Mouse (Mus musculus) heart, postnatal 0 days (tissue): ENCODE measurements around the gene Polr1a. TPM values are rescaled to one million over a fixed set of nuclear protein-coding genes. Genes with fewer than 3 reads are reported as not detected.
A peak's percentile ranks its signal among the peaks of the same experiment; 100 is the strongest.

Experiments
- ATAC-seq: fragments of 200-750 bp; cut with Nextera tagmentation; 2 replicates; pipeline ENCODE4 v1.8.0; 2017; ENCODE audit warnings: low read depth, moderate number of reproducible peaks, moderate library complexity; ENCODE audit not compliant: insufficient read depth
- DNase-seq: peaks from one replicate; pipeline ENCODE4 v3.0.0-alpha.2; 2016; ENCODE audit warnings: low spot score
- H3K27ac ChIP-seq: fragments of 300-500 bp; sonication (generic); 2 replicates; pipeline ENCODE4 v1.5.1; 2014; ENCODE audit warnings: low read depth, mild to moderate bottlenecking
- H3K27me3 ChIP-seq: fragments of 300-500 bp; sonication (generic); 2 replicates; pipeline ENCODE4 v1.6.1; 2014; ENCODE audit warnings: low read length, mixed read lengths; ENCODE audit not compliant: control insufficient read depth, insufficient read depth
- H3K36me3 ChIP-seq: fragments of 300-500 bp; sonication (generic); replicated peaks from 2 replicates; pipeline ENCODE4 v1.6.1; 2014; ENCODE audit warnings: low read length, mixed read lengths; ENCODE audit not compliant: control insufficient read depth, insufficient read depth
- H3K4me1 ChIP-seq: fragments of 300-500 bp; sonication (generic); 2 replicates; pipeline ENCODE4 v1.6.1; 2014; ENCODE audit warnings: antibody characterized with exemption; ENCODE audit not compliant: control insufficient read depth, insufficient read depth
- H3K4me2 ChIP-seq: fragments of 300-500 bp; sonication (generic); 2 replicates; pipeline ENCODE4 v1.6.1; 2014; ENCODE audit warnings: low read depth, mild to moderate bottlenecking, low read length, moderate library complexity
- H3K4me3 ChIP-seq: fragments of 300-500 bp; sonication (generic); 2 replicates; pipeline ENCODE4 v1.5.1; 2014; ENCODE audit warnings: low read depth, low read length
- H3K9ac ChIP-seq: fragments of 300-500 bp; sonication (generic); replicated peaks from 2 replicates; pipeline ENCODE4 v1.6.1; 2014; ENCODE audit warnings: low read depth, low read length, mixed read lengths
- H3K9me3 ChIP-seq: fragments of 300-500 bp; sonication (generic); replicated peaks from 2 replicates; pipeline ENCODE4 v1.6.1; 2016; ENCODE audit warnings: low read length; ENCODE audit not compliant: control insufficient read depth
- CTCF ChIP-seq: IDR thresholded peaks from 2 replicates; pipeline ENCODE4 v1.5.1; 2016; ENCODE audit warnings: antibody characterized with exemption, control low read depth, low read depth
- EP300 ChIP-seq: IDR thresholded peaks from 2 replicates; pipeline ENCODE4 v1.6.1; 2016; ENCODE audit warnings: antibody characterized with exemption, low read depth
- WGBS: fragments of 180-500 bp; shearing (Covaris S2); extraction: QIAGEN DNeasy Blood & Tissue Kit; methylation state at CpG from one replicate; pipeline ENCODE4 v1.1.7; 2014; 5-methylcytosine and 5-hydroxymethylcytosine counted together
- polyA plus RNA-seq: library from polyadenylated mRNA; unstranded; fragments of >200 nt; fragmentation: Nextera tagmentation; extraction: Ambion mirVana; gene quantifications from 2 replicates; pipeline ENCODE4 v1.2.1, GENCODE M21; 2015
- total RNA-seq: library from RNA; depleted of rRNA; stranded (reverse); fragments of >200 nt; gene quantifications from 2 replicates; pipeline ENCODE4 v1.2.3, GENCODE M21; 2014; ENCODE audit warnings: low replicate concordance

Polr1a gene
- total and polyA plus RNA-seq, 2 experiments from 2014 or later = 17.8 to 32.0 TPM

DNA sequence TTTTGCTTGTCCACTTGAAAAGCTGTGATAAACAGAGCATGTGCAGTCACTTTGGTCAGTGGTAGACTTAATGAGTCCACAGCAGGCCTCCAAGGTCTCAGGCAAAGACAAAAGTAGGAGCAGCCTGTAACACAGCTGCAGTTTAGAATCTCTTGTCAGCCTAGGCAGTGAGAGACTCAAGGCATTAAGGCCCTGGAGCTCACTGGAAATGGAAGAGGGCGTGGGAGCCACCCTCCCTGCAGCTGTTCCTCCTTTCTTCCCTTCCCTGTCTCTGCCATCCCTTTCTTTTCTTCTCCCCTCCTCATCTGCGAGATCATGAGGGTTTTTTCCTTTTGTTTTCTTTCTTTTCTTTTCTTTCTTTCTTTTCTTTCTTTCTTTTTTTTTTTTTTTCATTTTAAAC lies 61.3 kb downstream of the Polr1a start:
- peak; percentile 64 for ATAC-seq
- Histone ChIP-seq H3K9ac (no peak overlapping the region), H3K27ac (peak overlapping the region; percentile 43; the same call in 1 of the 2 replicates), H3K9me3 (no peaks in the 10 kb centered on the region), H3K4me1 (peaks cover 5% of the 10 kb centered on the region; the same call in 1 of the 2 replicates), H3K27me3 (no peaks in the 10 kb centered on the region), H3K36me3 (peaks cover 79% of the 10 kb centered on the region), H3K4me2 (no peak overlapping the region), H3K4me3 (no peak overlapping the region)
- DNase-seq = no peak
- 75% methylated on average over 2 of the region's 2 CpGs for WGBS
- no peak for TF ChIP-seq CTCF
- no peak for TF ChIP-seq EP300

- peaks cover 28% of the 10 kb centered on the region for H3K4me1 ChIP-seq
- no peak for ATAC-seq
These were observed 67.7 kb downstream of the Polr1a start for GRCm38 (mm10) chr6:71976592-71976991.

DNA sequence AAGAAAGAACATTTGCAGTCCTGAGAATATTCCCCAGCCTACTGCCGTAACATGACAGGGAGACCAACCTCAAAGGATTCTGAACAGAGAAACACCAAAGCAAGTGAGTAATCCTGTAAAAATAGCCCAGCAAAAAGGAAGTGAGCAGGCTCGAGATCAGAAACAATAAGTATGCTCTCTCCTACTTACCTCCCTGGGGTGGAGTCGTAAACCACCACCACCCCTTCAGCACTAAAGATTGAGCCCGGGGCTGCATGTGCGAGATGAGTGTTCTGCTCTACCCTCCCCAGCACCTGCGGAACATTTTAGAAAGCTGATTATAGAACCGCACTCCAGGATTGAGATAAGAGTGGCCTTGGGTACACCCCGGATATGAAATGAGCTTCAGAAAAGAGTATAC lies 71.3 kb downstream of the Polr1a start:
- Histone ChIP-seq H3K4me3 (no peak overlapping the region), H3K9me3 (no peaks in the 10 kb centered on the region), H3K27ac (peak overlapping the region; percentile 88), H3K4me1 (peaks cover 28% of the 10 kb centered on the region), H3K4me2 (no peak overlapping the region), H3K27me3 (no peaks in the 10 kb centered on the region), H3K36me3 (peaks cover 24% of the 10 kb centered on the region), H3K9ac (0 out of 2 replicates have a peak overlapping the region, but pooled peaks have one; percentile 8)
- WGBS = 19% methylated on average over 8 of the region's 8 CpGs
- no peak for TF ChIP-seq CTCF
- TF ChIP-seq EP300 = no peak
- ATAC-seq (peak; percentile 56), DNase-seq (peak; percentile 56)

More at GRCm38 (mm10) chr6:71976592-71976991, 67.7 kb downstream of the Polr1a start:
- TF ChIP-seq EP300 = no peak
- no peak for TF ChIP-seq CTCF
- Histone ChIP-seq H3K27ac (no peak overlapping the region), H3K9me3 (no peaks in the 10 kb centered on the region), H3K4me3 (no peak overlapping the region), H3K4me2 (no peak overlapping the region), H3K36me3 (peaks cover 60% of the 10 kb centered on the region), H3K27me3 (no peaks in the 10 kb centered on the region), H3K9ac (no peak overlapping the region)
- 91% methylated on average over 7 of the region's 7 CpGs for WGBS
- DNase-seq = no peak

- ATAC-seq = peak; percentile 28; the same call in 1 of the 2 replicates
- Histone ChIP-seq H3K4me3 (no peak overlapping the region), H3K27me3 (no peaks in the 10 kb centered on the region), H3K36me3 (peaks cover 20% of the 10 kb centered on the region), H3K4me1 (peaks cover 28% of the 10 kb centered on the region), H3K27ac (peak overlapping the region; percentile 88), H3K9me3 (no peaks in the 10 kb centered on the region), H3K9ac (no peak overlapping the region), H3K4me2 (no peak overlapping the region)
- TF ChIP-seq CTCF = no peak
- TF ChIP-seq EP300 = no peak
- DNase-seq = peak; percentile 34
- WGBS = 65% methylated on average over 2 of the region's 2 CpGs
These were observed 71.7 kb downstream of the Polr1a start for GRCm38 (mm10) chr6:71980587-71980986.

DNA sequence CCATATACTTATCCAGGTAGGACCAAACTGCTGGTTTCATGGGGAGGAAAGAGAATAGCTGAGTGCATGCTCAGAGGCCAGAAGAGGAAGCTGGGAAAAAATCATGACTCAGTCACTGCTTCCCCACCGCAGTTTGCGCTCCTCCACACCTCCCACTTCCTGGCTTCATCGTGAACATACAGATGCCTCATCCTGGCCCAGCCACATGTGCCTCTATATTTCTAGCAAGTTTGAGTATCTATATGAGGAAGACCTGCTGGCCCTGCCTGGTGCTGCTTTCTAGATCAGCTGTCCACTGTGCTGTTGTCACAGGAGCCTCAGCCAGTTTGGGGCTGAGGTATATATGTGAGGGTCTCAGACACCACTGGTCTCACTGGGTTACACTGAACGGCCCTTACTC lies 72.6 kb downstream of the Polr1a start:
- H3K4me3 ChIP-seq = no peak overlapping the region
- no peak overlapping the region for H3K9ac ChIP-seq
- H3K27ac ChIP-seq = 0 out of 2 replicates have a peak overlapping the region, but pooled peaks have one; percentile 88
- 57% methylated on average over 4 of the region's 4 CpGs for WGBS
- TF ChIP-seq EP300 (no peak), CTCF (no peak)
- H3K4me1 ChIP-seq = peaks cover 28% of the 10 kb centered on the region
- H3K4me2 ChIP-seq = no peak overlapping the region
- H3K36me3 ChIP-seq = peaks cover 13% of the 10 kb centered on the region
- ATAC-seq (no peak), DNase-seq (no peak)
- H3K9me3 ChIP-seq = no peaks in the 10 kb centered on the region
- no peaks in the 10 kb centered on the region for H3K27me3 ChIP-seq

DNA sequence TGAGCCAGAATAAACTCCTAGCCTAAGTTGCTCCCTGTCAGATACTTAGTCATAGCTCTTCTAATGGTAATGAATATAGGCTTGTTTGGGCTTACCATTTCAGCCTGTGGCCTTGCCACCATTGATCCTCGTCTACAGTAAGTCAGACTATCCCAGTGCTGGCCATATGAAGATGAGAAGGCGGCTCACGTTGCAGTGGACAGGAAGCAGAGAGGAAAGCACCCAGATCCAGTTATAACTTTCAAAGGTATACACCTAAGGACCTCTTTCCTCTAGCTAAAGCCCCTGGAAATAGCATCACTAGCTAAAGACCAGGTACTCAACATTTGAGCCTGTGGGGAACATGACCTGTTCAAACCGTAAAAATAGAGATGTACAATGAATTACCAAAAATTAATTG lies 77.1 kb downstream of the Polr1a start:
- Histone ChIP-seq H3K4me1 (peaks cover 9% of the 10 kb centered on the region), H3K4me2 (no peak overlapping the region), H3K9ac (no peak overlapping the region), H3K9me3 (no peaks in the 10 kb centered on the region), H3K27ac (no peak overlapping the region), H3K27me3 (no peaks in the 10 kb centered on the region), H3K4me3 (no peak overlapping the region), H3K36me3 (no peaks in the 10 kb centered on the region)
- WGBS = 90% methylated on average over 4 of the region's 4 CpGs
- no peak for ATAC-seq
- no peak for DNase-seq
- no peak for TF ChIP-seq EP300
- TF ChIP-seq CTCF = no peak
